Mouse (Mus musculus) myocyte (in vitro differentiated cells): Measurements from ENCODE around the gene Vmn1r80.
"Not testable (repeated sequence)": the region's sequence is repeated elsewhere in the genome, so short reads cannot be mapped to it uniquely, and the experiment has no call there.

Experiments
- MAX ChIP-seq: IDR thresholded peaks from one replicate; pipeline ENCODE4 v1.6.1; 2011; ENCODE audit warnings: low read depth, mild to moderate bottlenecking, control low read depth
- POLR2A ChIP-seq: IDR thresholded peaks from one replicate; pipeline ENCODE4 v1.6.1; 2011; ENCODE audit warnings: low read depth, mild to moderate bottlenecking, control low read depth, moderate library complexity; ENCODE audit not compliant: insufficient read length
- POLR2AphosphoS2 ChIP-seq: IDR thresholded peaks from one replicate; pipeline ENCODE4 v1.6.1; 2011; ENCODE audit warnings: low read depth, control low read depth; ENCODE audit not compliant: insufficient read length
- SRF ChIP-seq: IDR thresholded peaks from one replicate; pipeline ENCODE4 v1.6.1; 2011; ENCODE audit warnings: low read depth; ENCODE audit not compliant: control insufficient read depth, insufficient read length
- USF1 ChIP-seq: IDR thresholded peaks from one replicate; pipeline ENCODE4 v1.6.1; 2011; ENCODE audit warnings: low read depth, mild to moderate bottlenecking, control low read depth, moderate library complexity

GRCm38 (mm10) chr7:12172926-12173325 lies 16.2 kb upstream of the Vmn1r80 start:
- not testable (repeated sequence) for TF ChIP-seq POLR2AphosphoS2, MAX, POLR2A, SRF, USF1
